Mouse (Mus musculus): Measurements from ENCODE around the gene Tnni1. TPM values are rescaled to one million over a fixed set of nuclear protein-coding genes. Genes with fewer than 3 reads are reported as not detected.

Tnni1 gene
- 0.43 TPM in 1 of 2 replicates, not detected in the other for polyA plus RNA-seq (2014; fragmentation: Nextera tagmentation; extraction: Ambion mirVana)

GRCm38 (mm10) chr1:135778780-135779535 is at the start of gene Tnni1:
TSS of gene Tnni1 (plus strand) at chr1:135779434.
- 29% methylated on average over 22 of the region's 22 CpGs for WGBS
- H3K27ac ChIP-seq (replicated peaks; ENCODE audit: low read depth, low read length): no peak within 1 kb of the TSS
- H3K4me1 ChIP-seq (ENCODE audit: control insufficient read depth, insufficient read depth, low read length): peaks cover 7% of the 10 kb centered on the region; the same call in 1 of the 2 replicates
- H3K36me3 ChIP-seq (ENCODE audit: control insufficient read depth, insufficient read depth, low read length): no peaks in the 10 kb centered on the region
- H3K4me2 ChIP-seq (ENCODE audit: low read length): no peak within 1 kb of the TSS
- H3K4me3 ChIP-seq (replicated peaks; ENCODE audit: low read depth, low read length): no peak within 1 kb of the TSS
- H3K9me3 ChIP-seq (ENCODE audit: control insufficient read depth, low read length): no peaks in the 10 kb centered on the region
- DNase-seq (peak; percentile 39), ATAC-seq (ENCODE audit: low FRiP score, low TSS enrichment) (peak; percentile 67)
- peaks cover 3% of the 10 kb centered on the region; the same call in 1 of the 2 replicates for H3K27me3 ChIP-seq (ENCODE audit: control insufficient read depth, insufficient read depth, low read length)
- no peak within 1 kb of the TSS for H3K9ac ChIP-seq (replicated peaks; ENCODE audit: low read length)

- DNase-seq (no peak), ATAC-seq (ENCODE audit: low FRiP score, low TSS enrichment) (no peak)
- Histone ChIP-seq H3K9ac (replicated peaks; ENCODE audit: low read length) (peak overlapping the region; percentile 44; the same call in 1 of the 2 replicates), H3K36me3 (ENCODE audit: control insufficient read depth, insufficient read depth, low read length) (no peaks in the 10 kb centered on the region), H3K27ac (replicated peaks; ENCODE audit: low read depth, low read length) (no peak overlapping the region), H3K4me1 (ENCODE audit: control insufficient read depth, insufficient read depth, low read length) (peaks cover 13% of the 10 kb centered on the region; the same call in 1 of the 2 replicates), H3K4me2 (ENCODE audit: low read length) (peak overlapping the region; percentile 89), H3K9me3 (ENCODE audit: control insufficient read depth, low read length) (no peaks in the 10 kb centered on the region), H3K4me3 (replicated peaks; ENCODE audit: low read depth, low read length) (peak overlapping the region; percentile 45; the same call in 1 of the 2 replicates), H3K27me3 (ENCODE audit: control insufficient read depth, insufficient read depth, low read length) (no peaks in the 10 kb centered on the region)
- 26% methylated on average over 4 of the region's 4 CpGs for WGBS
These were observed 49.4 kb upstream of the Tnni1 start for GRCm38 (mm10) chr1:135729821-135730220.

- DNase-seq (no peak), ATAC-seq (ENCODE audit: low FRiP score, low TSS enrichment) (no peak)
- 0 out of 2 replicates have a peak overlapping the region, but pooled peaks have one; percentile 17 for H3K4me2 ChIP-seq (ENCODE audit: low read length)
- H3K4me3 ChIP-seq (replicated peaks; ENCODE audit: low read depth, low read length): no peak overlapping the region
- no peak overlapping the region for H3K27ac ChIP-seq (replicated peaks; ENCODE audit: low read depth, low read length)
- peaks cover 18% of the 10 kb centered on the region; the same call in 1 of the 2 replicates for H3K4me1 ChIP-seq (ENCODE audit: control insufficient read depth, insufficient read depth, low read length)
- H3K9me3 ChIP-seq (ENCODE audit: control insufficient read depth, low read length): no peaks in the 10 kb centered on the region
- H3K27me3 ChIP-seq (ENCODE audit: control insufficient read depth, insufficient read depth, low read length): no peaks in the 10 kb centered on the region
- no peaks in the 10 kb centered on the region for H3K36me3 ChIP-seq (ENCODE audit: control insufficient read depth, insufficient read depth, low read length)
- no peak overlapping the region for H3K9ac ChIP-seq (replicated peaks; ENCODE audit: low read length)
- 59% methylated on average over 3 of the region's 3 CpGs for WGBS
These were observed 48.9 kb upstream of the Tnni1 start for GRCm38 (mm10) chr1:135730296-135730695.

GRCm38 (mm10) chr1:135731393-135731792 is 47.8 kb upstream of the Tnni1 start:
- DNase-seq (no peak), ATAC-seq (ENCODE audit: low FRiP score, low TSS enrichment) (no peak)
- Histone ChIP-seq H3K36me3 (ENCODE audit: control insufficient read depth, insufficient read depth, low read length) (no peaks in the 10 kb centered on the region), H3K4me3 (replicated peaks; ENCODE audit: low read depth, low read length) (no peak overlapping the region), H3K4me1 (ENCODE audit: control insufficient read depth, insufficient read depth, low read length) (peaks cover 22% of the 10 kb centered on the region; the same call in 1 of the 2 replicates), H3K9me3 (ENCODE audit: control insufficient read depth, low read length) (no peaks in the 10 kb centered on the region), H3K27ac (replicated peaks; ENCODE audit: low read depth, low read length) (no peak overlapping the region), H3K9ac (replicated peaks; ENCODE audit: low read length) (no peak overlapping the region), H3K27me3 (ENCODE audit: control insufficient read depth, insufficient read depth, low read length) (no peaks in the 10 kb centered on the region), H3K4me2 (ENCODE audit: low read length) (no peak overlapping the region)
- WGBS: 80% methylated on average over 7 of the region's 7 CpGs

- no peaks in the 10 kb centered on the region for H3K27me3 ChIP-seq (ENCODE audit: control insufficient read depth, insufficient read depth, low read length)
- peaks cover 22% of the 10 kb centered on the region; the same call in 1 of the 2 replicates for H3K4me1 ChIP-seq (ENCODE audit: control insufficient read depth, insufficient read depth, low read length)
- ATAC-seq (ENCODE audit: low FRiP score, low TSS enrichment) (no peak), DNase-seq (peak; percentile 49)
- no peaks in the 10 kb centered on the region for H3K9me3 ChIP-seq (ENCODE audit: control insufficient read depth, low read length)
- no peaks in the 10 kb centered on the region for H3K36me3 ChIP-seq (ENCODE audit: control insufficient read depth, insufficient read depth, low read length)
- no peak overlapping the region for H3K4me2 ChIP-seq (ENCODE audit: low read length)
- WGBS: 41% methylated on average over 11 of the region's 11 CpGs
- H3K27ac ChIP-seq (replicated peaks; ENCODE audit: low read depth, low read length): no peak overlapping the region
- no peak overlapping the region for H3K4me3 ChIP-seq (replicated peaks; ENCODE audit: low read depth, low read length)
- H3K9ac ChIP-seq (replicated peaks; ENCODE audit: low read length): no peak overlapping the region
These were observed 47.1 kb upstream of the Tnni1 start for GRCm38 (mm10) chr1:135731897-135732684.

- no peaks in the 10 kb centered on the region for H3K36me3 ChIP-seq (ENCODE audit: control insufficient read depth, insufficient read depth, low read length)
- DNase-seq (peak; percentile 41), ATAC-seq (ENCODE audit: low FRiP score, low TSS enrichment) (0 out of 2 replicates have a peak, but pooled peaks have one; percentile 29)
- 38% methylated on average over 5 of the region's 7 CpGs for WGBS
- no peaks in the 10 kb centered on the region for H3K9me3 ChIP-seq (ENCODE audit: control insufficient read depth, low read length)
- H3K9ac ChIP-seq (replicated peaks; ENCODE audit: low read length): no peak overlapping the region
- no peak overlapping the region for H3K4me2 ChIP-seq (ENCODE audit: low read length)
- no peaks in the 10 kb centered on the region for H3K27me3 ChIP-seq (ENCODE audit: control insufficient read depth, insufficient read depth, low read length)
- H3K4me3 ChIP-seq (replicated peaks; ENCODE audit: low read depth, low read length): no peak overlapping the region
- H3K4me1 ChIP-seq (ENCODE audit: control insufficient read depth, insufficient read depth, low read length): peaks cover 20% of the 10 kb centered on the region; the same call in 1 of the 2 replicates
- H3K27ac ChIP-seq (replicated peaks; ENCODE audit: low read depth, low read length): no peak overlapping the region
These were observed 44.9 kb upstream of the Tnni1 start for GRCm38 (mm10) chr1:135734225-135734937.

GRCm38 (mm10) chr1:135735460-135735859 is 43.8 kb upstream of the Tnni1 start:
- no peak overlapping the region for H3K27ac ChIP-seq (replicated peaks; ENCODE audit: low read depth, low read length)
- H3K4me2 ChIP-seq (ENCODE audit: low read length): no peak overlapping the region
- DNase-seq (no peak), ATAC-seq (ENCODE audit: low FRiP score, low TSS enrichment) (no peak)
- no peak overlapping the region for H3K4me3 ChIP-seq (replicated peaks; ENCODE audit: low read depth, low read length)
- no peak overlapping the region for H3K9ac ChIP-seq (replicated peaks; ENCODE audit: low read length)
- no peaks in the 10 kb centered on the region for H3K36me3 ChIP-seq (ENCODE audit: control insufficient read depth, insufficient read depth, low read length)
- no peaks in the 10 kb centered on the region for H3K27me3 ChIP-seq (ENCODE audit: control insufficient read depth, insufficient read depth, low read length)
- 0 out of 2 replicates have a peak, but pooled peaks cover 23% of the 10 kb centered on the region for H3K4me1 ChIP-seq (ENCODE audit: control insufficient read depth, insufficient read depth, low read length)
- no peaks in the 10 kb centered on the region for H3K9me3 ChIP-seq (ENCODE audit: control insufficient read depth, low read length)
- 44% methylated on average over 6 of the region's 6 CpGs for WGBS

- H3K4me1 ChIP-seq (ENCODE audit: control insufficient read depth, insufficient read depth, low read length): 0 out of 2 replicates have a peak, but pooled peaks cover 4% of the 10 kb centered on the region
- H3K4me2 ChIP-seq (ENCODE audit: low read length): no peak overlapping the region
- DNase-seq: no peak
- 89% methylated on average over 7 of the region's 7 CpGs for WGBS
- H3K27me3 ChIP-seq (ENCODE audit: control insufficient read depth, insufficient read depth, low read length): no peaks in the 10 kb centered on the region
- H3K9ac ChIP-seq (replicated peaks; ENCODE audit: low read length): no peak overlapping the region
- H3K27ac ChIP-seq (replicated peaks; ENCODE audit: low read depth, low read length): no peak overlapping the region
- no peaks in the 10 kb centered on the region for H3K9me3 ChIP-seq (ENCODE audit: control insufficient read depth, low read length)
- ATAC-seq (ENCODE audit: low FRiP score, low TSS enrichment): no peak
- no peak overlapping the region for H3K4me3 ChIP-seq (replicated peaks; ENCODE audit: low read depth, low read length)
- H3K36me3 ChIP-seq (ENCODE audit: control insufficient read depth, insufficient read depth, low read length): no peaks in the 10 kb centered on the region
These were observed 34.2 kb upstream of the Tnni1 start for GRCm38 (mm10) chr1:135744987-135745386.
